Mouse (Mus musculus): ENCODE data around the gene Epha6.

Epha6 gene

DNA sequence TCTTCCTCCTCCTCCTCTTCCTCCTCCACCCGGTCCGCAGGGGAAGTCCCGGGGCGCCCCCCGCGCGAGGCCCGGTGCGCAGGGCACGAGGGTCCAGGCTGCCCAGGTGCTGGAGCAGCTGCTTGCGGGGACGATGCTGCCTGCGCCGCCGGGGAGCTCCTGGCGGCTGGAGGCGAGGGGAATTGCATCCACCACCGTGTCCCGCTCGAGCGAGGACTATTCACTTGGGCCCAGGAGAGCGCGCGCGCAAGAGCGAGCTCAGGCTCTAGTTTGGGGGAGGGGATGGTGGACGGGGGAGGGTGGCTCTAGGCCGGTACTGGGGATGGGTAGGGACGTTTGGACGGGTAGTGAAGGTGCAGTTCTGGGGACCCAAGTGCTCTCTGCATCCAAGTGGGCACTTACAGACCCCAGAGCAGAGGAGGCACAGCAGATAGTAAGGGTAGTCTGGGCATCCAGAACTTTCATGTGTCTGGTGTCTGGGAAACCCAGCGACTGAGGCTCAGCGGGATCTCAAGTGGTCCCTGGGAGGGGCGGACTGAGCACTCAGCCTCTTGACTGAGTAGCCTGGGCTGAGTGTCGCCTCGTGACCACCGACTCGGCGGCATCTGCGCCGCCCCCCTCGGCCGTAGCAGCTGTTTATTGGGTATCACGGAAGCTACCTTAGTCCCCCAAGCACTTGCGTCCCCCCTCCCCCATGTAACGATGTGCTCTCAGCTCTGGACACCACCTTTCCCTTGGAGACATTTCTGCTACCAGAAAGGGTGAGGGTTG, at the start of gene Epha6:
Gene Epha6, minus strand, starts transcription at position 471 of the 771 bp plus-strand sequence.
- in situ Hi-C loops (cut with MboI, MseI) = loop anchor here (10.0 kb wide), 1 partner anchor 60 kb away; no protein-coding TSS in a partner anchor

DNA sequence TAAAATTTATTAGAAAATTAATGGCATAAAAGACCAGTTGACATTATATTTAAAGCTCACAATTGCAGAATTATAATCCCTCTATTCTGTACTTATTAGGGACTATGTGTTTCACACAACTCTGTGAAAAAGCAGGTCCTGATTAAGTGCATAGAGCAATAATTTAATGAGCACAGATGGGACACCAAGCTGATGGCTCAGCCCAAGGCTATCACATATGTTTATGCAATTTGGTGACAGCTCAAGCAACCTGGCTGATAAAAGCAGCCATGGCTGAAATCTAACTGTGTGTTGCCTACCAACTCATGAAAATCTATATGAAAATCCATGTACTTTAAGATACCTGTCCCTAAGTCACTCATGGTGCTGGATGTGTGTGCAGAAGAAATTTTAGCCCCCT, 46.4 kb upstream of the Epha6 start:
- in situ Hi-C loops (cut with MboI, MseI) = no loop called here

DNA sequence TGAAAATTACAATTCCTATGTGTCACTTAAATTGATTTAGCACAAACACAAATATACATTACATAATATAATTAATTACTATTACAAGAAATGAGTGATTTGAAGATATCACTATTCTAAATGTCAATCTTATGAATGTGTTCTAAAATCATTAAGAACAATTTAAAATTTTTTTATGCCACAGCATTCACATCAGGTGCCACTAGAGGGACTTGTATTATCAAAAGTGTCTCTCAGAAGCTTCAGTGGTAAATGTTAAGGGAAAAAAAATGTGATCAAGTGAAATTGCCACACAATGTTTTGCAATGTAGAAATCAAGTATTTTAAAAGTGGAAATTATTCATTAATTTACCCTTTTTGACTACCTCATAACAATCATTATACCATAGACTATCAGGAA, 22.8 kb upstream of the Epha6 start:
- in situ Hi-C loops (cut with MboI, MseI) = loop anchor here (10.0 kb wide), 1 partner anchor 1177 kb away; no protein-coding TSS in a partner anchor

DNA sequence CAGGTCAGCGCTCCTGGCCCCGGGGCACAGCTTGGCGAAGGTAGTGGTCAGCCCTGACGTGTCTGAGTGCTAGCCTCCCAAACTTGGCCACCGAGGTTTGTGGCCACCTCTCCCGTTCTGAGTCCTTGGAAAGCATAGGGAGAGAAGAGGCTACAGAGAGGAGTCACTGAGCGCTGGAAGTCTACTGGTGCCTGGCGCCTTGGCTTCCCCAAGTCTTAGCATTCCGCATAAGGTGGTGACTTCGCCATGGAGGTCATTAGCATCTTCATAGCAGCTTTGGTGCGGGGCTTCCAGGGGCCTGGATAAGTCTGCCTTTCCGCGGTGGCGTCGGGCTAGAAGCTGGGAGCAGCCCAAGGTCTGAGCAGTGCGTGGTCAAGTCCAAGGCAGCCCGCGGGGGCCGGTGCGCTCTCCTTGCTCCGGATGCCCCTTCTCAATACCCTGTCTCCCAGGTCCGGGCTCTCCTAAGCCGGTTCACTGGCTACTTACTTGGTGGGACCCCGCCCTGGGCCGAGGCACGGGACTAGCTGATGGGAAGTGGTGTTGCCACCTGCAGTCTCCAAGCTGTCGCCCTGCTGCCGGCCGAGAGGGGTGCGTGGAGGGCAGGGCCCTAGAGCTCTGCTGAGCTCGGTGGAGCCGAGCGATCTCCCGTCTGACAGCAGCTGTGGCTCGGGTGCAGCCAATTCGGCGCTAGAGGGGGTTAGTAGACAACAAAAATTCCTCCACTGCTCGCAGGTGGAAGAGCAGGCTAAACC, 677 bp upstream of the Epha6 start:
- in situ Hi-C loops (cut with MboI, MseI) = loop anchor here (10.0 kb wide), 1 partner anchor 59 kb away; no protein-coding TSS in a partner anchor

DNA sequence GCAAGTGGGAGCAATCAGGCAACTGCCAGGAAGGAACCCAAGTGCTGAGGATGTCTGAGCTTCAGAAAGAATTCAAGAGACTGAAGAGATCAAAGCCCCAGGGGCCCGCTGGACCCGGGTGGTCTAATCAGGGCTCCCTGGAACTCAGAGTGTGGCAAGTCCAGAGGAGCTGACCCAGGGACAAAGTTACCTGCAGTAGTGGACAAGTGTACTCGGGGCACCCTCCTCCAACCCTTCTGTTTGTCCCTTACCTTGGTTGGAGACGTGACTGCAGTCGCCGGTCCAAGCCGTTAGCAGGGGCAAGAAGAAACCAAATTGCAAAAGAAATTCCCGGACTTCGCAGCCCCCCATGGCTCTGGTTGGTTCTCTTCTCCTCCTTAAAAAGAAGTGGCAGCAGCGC, 718 bp downstream of the Epha6 start:
- in situ Hi-C loops (cut with MboI, MseI) = loop anchor here (10.0 kb wide), 1 partner anchor 60 kb away; no protein-coding TSS in a partner anchor

DNA sequence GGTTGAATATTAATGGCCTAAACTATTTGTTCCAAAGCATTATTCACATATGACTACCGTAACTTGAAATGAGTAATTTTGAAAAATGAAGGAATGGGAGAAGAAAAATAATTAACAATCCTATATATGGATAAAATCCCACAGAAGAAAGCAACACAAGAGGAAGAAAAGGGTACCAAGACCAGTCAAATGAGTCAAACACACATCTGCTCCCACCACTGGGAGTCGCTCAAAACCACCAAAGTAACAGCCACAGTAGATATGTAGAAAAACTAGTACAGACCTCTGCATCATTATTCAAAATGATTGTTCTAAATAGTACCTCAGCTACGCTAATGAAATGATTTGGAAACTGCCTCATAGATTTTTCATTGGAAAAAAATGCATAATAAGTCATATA, 20.0 kb downstream of the Epha6 start:
- in situ Hi-C loops (cut with MboI, MseI) = no loop called here

DNA sequence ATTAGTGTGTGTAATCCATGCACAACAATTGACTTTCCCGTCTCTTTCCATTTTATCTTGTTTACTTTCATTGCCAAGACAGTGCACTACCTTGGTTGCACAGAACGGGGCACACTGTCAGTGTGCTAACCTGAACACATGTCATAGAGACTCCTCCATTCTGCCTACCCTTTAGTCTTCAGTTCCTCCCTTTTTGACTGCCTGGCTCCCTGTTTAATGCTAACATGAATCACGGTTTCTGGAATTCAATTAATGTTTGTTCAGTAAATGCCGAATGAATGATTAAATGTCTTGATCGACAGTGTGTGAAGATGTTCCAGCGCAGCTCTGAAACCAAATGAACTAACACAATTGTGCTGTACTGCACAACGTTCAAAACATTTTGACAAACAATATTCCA, 20.6 kb downstream of the Epha6 start:
- in situ Hi-C loops (cut with MboI, MseI) = no loop called here

DNA sequence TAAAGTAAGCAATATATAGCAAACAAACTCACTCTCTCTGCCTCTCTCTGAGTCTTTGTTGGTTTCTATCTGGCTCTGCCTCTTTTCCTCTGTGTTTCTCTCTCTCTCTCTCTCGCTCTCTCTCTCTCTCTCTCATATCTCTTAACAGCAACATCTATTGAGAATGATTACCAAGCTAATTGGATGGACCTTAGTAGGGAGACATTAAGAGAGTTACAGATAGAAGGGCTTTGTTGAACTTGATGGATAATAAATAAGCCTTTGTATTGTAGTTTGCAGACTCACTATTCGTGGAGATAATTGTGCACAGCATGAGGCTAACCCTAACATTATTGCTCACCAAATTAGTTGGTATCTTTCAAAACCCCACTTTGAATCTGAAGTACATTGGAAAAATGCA, 34.8 kb downstream of the Epha6 start:
- in situ Hi-C loops (cut with MboI, MseI) = no loop called here

DNA sequence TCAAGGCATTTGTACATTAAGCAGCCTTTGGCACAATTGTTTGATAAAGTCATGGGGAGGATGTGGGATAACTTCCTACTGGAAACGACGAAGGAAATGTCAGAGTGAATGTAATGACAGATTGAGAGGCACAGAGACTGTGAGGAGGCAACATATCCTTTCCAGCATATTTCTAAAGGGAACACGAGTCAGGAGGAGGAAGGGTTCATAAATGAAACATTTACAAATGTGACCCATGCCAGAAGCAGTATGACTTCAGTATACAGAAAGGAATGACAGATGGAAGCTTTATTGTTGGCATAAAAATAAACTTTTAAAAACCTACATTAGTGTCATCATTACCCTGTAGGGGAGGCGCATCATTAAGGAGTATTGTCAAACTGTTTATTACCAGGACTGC, 60.9 kb downstream of the Epha6 start:
- in situ Hi-C loops (cut with MboI, MseI) = no loop called here

DNA sequence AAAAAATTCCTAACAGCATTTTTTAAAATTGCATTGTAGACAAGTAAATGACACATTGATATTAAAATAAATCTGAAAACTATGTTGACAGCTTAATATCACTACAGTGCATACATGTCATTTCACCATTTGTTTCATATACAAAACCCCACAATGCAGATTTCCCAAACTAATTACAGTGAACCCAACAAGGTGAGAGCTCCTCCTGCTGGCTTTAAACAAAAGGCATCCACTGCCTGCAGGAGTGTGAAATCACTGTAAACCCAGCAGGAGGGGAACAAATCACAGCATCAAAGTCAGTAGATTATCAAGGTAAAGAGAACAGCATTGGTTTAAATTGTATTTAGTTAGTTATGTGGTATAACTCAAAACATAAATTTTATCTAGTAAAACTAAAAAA, 67.1 kb downstream of the Epha6 start:
- in situ Hi-C loops (cut with MboI, MseI) = no loop called here

DNA sequence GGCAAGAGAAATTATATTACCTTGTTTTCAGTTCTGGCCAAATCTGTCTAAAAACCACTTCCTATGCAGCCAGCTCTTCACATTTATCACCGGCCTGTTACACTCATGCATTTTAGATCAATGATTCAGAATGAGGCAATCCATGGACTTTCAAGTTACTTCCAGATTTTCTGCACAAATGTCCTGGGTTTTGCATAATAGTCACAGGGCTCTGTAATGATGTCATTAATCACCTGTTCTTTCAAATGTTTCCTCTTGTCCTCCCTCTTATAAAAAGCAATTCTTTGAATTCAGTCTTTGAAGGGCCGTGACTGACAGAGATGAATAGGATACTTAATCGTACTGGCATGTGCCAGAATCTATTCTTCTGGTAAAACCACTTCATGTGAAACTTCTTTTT, 95.6 kb downstream of the Epha6 start:
- in situ Hi-C loops (cut with MboI, MseI) = no loop called here

DNA sequence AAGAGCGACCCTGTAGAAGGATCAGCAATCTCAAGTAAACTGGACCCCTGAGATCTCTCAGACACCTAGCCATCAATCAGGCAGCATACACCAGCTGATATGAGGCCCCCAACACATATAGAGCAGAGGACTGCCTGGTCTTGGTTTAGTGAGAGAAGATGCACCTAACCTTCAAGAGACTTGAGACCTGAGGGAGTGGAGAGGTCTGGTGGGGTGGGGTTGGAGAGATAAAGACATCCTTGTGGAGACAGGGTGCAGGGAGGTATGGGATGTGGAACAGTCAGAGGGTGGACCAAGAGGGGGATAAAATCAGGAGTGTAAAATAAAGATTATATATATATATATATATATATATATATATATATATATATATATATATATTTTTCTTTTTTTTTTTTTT, 105.8 kb downstream of the Epha6 start:
- in situ Hi-C loops (cut with MboI, MseI) = no loop called here

DNA sequence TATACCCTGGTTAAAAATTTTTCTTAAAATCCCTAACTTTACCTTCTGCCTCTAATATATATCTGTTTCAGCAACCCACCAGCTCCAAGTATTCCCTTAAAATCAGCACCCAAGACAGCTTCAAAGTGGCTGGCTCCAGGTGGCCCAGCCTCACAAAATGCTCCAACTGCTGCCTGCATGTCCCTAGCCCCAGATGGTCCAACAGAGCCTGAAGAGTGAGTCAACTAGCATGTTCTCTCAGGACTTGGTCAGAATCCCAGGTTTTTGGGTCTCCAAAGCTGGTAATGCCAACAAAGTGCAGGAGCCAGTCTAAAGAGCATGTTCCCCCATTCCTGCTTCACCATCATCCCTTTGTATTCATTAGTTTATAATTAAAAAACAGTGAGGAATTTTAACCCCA, 129.6 kb downstream of the Epha6 start:
- in situ Hi-C loops (cut with MboI, MseI) = no loop called here

DNA sequence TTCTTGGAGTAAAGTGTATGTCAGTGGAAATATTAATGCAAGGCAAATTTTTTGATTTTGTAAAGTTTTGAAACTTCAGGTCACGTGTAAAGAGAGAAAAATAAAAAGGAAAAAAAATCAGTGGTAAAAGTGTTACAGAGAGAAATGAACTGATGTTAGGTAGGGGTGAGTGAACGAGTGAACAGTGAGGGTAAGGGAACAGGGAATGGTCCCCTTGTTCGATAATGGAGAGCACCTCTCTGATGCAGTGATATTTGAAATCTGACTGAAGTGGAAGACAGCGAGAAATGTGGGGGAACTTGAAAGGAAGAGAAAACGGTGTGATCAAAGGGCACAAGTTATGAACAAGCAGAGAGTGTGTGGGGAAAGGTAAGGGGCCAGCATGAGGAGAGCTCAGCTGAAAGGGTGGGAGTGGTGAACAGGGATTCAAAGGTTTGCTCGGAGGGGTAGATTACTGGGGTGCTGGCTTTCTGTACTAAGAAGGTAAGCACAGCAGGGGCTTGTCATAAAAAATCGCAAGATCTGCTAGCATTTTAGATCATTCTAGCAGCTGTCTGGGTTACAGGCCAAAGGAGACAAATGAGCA, 137.0 kb downstream of the Epha6 start:
- in situ Hi-C loops (cut with MboI, MseI) = no loop called here

DNA sequence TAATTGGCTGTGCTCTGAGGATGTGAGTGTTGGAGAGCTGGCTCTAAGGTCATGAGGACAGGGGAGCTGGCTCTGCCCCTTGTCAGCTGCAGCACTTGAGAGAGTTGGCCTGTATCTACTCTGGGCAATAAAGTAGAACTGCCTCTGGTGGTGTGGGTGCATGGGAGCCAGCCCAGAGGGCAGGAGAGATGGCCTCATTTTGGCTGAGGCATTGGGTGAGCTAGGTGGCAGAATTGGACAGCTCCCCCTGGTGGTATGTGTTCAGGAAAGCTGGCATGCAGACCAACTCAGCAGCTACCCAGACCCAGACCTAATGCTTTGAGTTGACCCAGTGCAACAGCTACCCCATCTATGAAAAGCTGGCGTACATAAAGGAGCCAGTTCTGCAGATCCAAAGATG, 170.0 kb downstream of the Epha6 start:
- in situ Hi-C loops (cut with MboI, MseI) = no loop called here

DNA sequence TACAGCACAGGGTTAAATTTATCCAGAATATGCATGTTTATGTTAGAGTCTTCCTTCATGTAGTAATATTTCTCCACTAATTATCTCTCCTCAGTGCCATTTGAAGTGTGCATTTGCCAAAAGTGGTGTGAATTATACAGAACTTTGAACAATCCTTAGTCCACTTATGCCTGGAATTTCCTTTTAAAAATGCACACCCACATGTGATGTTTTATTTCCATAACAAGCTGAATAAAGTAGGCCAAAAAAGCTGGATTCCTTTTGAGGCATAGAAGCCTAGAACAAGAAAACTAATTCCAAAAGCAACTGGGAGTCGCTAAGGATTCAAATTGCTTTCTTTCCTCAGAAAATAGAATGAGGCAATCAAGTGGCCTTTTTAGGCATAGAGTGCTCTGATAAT, 171.1 kb downstream of the Epha6 start:
- in situ Hi-C loops (cut with MboI, MseI) = no loop called here

DNA sequence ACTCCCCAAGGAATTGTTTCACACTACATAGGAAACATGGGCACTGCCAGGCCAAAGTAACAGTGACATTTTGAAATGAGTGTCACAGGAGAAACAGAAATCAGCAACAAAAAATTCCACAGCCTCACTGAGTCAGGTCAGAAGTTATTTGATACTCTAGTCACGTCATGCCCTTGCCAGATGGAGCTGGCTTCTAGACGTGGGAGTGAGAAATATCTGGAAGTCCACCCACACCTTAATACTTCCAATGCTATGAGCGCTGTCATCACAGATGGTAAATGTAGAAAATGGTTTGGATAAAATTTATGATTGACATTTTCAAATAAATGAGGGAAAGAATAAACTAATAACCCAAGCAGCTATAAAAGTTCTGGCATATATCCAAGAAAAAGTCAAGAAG, 210.0 kb downstream of the Epha6 start:
- in situ Hi-C loops (cut with MboI, MseI) = no loop called here

DNA sequence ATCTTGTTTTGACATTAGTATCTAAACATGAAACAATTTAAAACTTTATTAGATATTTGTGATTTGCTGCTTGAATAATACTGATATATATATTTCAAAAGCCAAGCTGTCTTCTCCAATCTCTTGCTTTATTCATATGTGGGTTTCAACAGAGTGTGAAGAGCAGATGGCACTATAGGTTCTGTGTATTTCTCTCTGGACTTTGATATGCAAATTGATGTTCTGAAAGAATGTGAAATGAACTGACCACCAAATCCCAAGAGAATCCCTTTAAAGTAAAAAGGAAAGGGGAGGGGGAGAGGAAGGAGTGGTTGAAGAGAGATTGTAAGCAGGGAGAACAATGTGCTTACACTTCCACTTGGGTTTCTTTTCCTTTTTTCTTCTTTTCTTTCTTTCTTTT, 212.4 kb downstream of the Epha6 start:
- in situ Hi-C loops (cut with MboI, MseI) = no loop called here

DNA sequence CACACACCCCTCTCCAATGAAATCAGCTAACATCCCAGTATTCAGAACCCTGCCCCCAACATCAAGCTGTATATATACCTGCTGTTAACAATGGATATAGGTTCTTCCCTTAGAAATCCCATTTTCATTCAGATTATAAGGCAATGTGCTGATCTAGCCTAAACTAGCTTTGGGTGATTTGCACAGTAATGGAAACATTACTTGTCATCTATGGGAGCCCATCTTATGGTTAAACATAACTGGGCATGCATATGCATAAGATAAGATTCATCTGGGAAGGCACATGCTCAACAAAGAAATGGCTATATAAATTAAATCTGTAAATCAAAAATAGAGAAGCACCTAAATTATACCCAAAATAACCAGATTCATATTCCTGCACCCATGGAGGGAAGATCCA, 230.2 kb downstream of the Epha6 start:
- in situ Hi-C loops (cut with MboI, MseI) = no loop called here

DNA sequence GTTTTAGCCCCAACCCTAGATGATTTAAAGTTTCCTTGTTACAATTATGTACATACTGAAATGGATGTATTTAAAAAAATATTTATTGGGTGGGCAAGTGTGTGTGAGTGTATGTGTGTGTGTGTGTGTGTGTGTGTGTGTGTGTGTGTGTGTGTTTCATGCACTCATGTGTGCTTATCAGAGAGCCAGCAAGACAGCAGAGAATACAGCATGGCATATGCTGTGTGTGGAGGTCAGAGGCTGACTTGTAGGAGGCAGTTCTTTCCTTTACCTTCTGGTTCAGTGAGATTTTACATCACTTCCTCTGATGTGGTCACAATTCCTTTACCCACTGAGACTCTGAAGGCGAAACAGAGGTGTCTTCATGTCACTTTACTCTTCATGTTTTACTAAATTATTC, 321.4 kb downstream of the Epha6 start:
- in situ Hi-C loops (cut with MboI, MseI) = no loop called here

DNA sequence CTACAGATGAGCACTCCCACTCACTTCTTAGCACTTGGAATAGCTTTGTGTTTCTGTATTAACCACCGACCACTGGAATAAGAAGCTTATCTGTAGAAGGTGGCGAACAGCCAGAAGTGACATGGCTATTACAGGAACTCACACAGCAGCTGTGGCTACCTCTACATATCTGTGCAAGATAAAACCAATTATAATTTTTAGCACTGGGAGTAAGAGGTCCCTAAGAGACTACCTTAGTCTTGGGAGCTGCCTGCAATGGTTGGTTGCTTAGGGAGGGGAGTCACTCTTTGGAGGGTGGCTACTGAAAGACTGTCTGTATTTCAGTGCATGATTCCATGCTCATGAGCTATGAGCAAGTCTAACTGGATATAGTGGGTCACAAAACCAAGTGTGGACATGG, 331.2 kb downstream of the Epha6 start:
- in situ Hi-C loops (cut with MboI, MseI) = no loop called here
